Mouse (Mus musculus) hindbrain, embryonic 13.5 days (tissue): ENCODE results near the gene Nrxn3. TPM values are rescaled to one million over a fixed set of nuclear protein-coding genes. Genes with fewer than 3 reads are reported as not detected.
A peak's percentile ranks its signal among the peaks of the same experiment; 100 is the strongest.

Experiments
- ATAC-seq: fragments of 200-750 bp; cut with Nextera tagmentation; 2 replicates; pipeline ENCODE4 v1.8.0; 2017; ENCODE audit warnings: moderate TSS enrichment; ENCODE audit not compliant: low FRiP score
- H3K27ac ChIP-seq: fragments of 300-500 bp; sonication (generic); 2 replicates; pipeline ENCODE4 v1.5.1; 2015; ENCODE audit warnings: inconsistent platforms, mild to moderate bottlenecking, moderate library complexity
- H3K27me3 ChIP-seq: fragments of 300-500 bp; sonication (generic); 2 replicates; pipeline ENCODE4 v1.6.1; 2015; ENCODE audit warnings: mild to moderate bottlenecking, inconsistent platforms
- H3K36me3 ChIP-seq: fragments of 300-500 bp; sonication (generic); 2 replicates; pipeline ENCODE4 v1.6.1; 2015; ENCODE audit warnings: mild to moderate bottlenecking, inconsistent platforms
- H3K4me1 ChIP-seq: fragments of 300-500 bp; sonication (generic); replicated peaks from 2 replicates; pipeline ENCODE4 v1.6.1; 2015; ENCODE audit warnings: inconsistent platforms
- H3K4me2 ChIP-seq: fragments of 300-500 bp; sonication (generic); 2 replicates; pipeline ENCODE4 v1.6.1; 2015; ENCODE audit warnings: inconsistent platforms, mild to moderate bottlenecking, moderate library complexity
- H3K4me3 ChIP-seq: fragments of 300-500 bp; sonication (generic); 2 replicates; pipeline ENCODE4 v1.5.1; 2015; ENCODE audit warnings: mild to moderate bottlenecking, inconsistent platforms
- H3K9ac ChIP-seq: fragments of 300-500 bp; sonication (generic); 2 replicates; pipeline ENCODE4 v1.6.1; 2015; ENCODE audit warnings: mild to moderate bottlenecking, inconsistent platforms
- H3K9me3 ChIP-seq: fragments of 300-500 bp; sonication (generic); 2 replicates; pipeline ENCODE4 v1.6.1; 2016; ENCODE audit warnings: inconsistent platforms
- WGBS: fragments of 180-500 bp; shearing (Covaris S2); methylation state at CpG from one replicate; pipeline ENCODE4 v1.1.7; 2015; 5-methylcytosine and 5-hydroxymethylcytosine counted together
- polyA plus RNA-seq: library from polyadenylated mRNA; unstranded; fragments of >200 nt; fragmentation: Nextera tagmentation; extraction: Ambion mirVana; gene quantifications from 2 replicates; pipeline ENCODE4 v1.2.1, GENCODE M21; 2015

The Nrxn3 gene
- polyA plus RNA-seq, 1 experiment from 2014 or later, result 92.1 TPM

DNA sequence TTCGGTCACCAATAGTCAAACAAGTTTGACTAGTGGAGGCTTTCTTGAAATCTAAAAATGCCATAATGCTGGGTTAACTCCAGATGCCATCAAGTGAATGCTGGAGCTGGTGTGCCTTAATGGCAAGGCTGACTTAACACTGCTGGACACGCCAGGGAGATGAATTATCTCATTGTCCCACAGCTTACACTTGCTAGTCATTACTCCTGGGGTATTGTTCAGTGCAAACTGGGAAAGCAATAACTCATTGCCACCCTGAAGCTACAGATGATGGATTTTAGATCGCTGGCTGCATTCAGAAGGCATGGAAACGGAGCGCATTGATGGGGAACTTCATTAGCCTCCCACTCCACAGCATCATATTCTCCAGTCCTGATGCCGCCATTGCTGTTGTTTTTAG is 1263.5 kb downstream of the Nrxn3 start:
- H3K27ac ChIP-seq, result peak overlapping the region; percentile 71
- WGBS, result 49% methylated on average over 6 of the region's 6 CpGs
- 0 out of 2 replicates have a peak, but pooled peaks have one; percentile 65 for ATAC-seq

GRCm38 (mm10) chr12:89993273-89993672 is 1270.6 kb downstream of the Nrxn3 start:
- H3K27me3 ChIP-seq, result no peaks in the 10 kb centered on the region
- no peak overlapping the region for H3K4me3 ChIP-seq
- H3K36me3 ChIP-seq, result no peaks in the 10 kb centered on the region
- H3K9ac ChIP-seq, result no peak overlapping the region
- H3K9me3 ChIP-seq, result no peaks in the 10 kb centered on the region
- no peaks in the 10 kb centered on the region for H3K4me1 ChIP-seq
- H3K27ac ChIP-seq, result no peak overlapping the region
- WGBS, result 77% methylated on average over 5 of the region's 5 CpGs
- ATAC-seq, result no peak
- no peak overlapping the region for H3K4me2 ChIP-seq

More for the DNA sequence above, 1263.5 kb downstream of the Nrxn3 start:
- Histone ChIP-seq H3K4me3 (no peak overlapping the region), H3K4me1 (peaks cover 21% of the 10 kb centered on the region), H3K9ac (no peak overlapping the region), H3K27me3 (no peaks in the 10 kb centered on the region), H3K36me3 (no peaks in the 10 kb centered on the region), H3K9me3 (no peaks in the 10 kb centered on the region), H3K4me2 (no peak overlapping the region)

DNA sequence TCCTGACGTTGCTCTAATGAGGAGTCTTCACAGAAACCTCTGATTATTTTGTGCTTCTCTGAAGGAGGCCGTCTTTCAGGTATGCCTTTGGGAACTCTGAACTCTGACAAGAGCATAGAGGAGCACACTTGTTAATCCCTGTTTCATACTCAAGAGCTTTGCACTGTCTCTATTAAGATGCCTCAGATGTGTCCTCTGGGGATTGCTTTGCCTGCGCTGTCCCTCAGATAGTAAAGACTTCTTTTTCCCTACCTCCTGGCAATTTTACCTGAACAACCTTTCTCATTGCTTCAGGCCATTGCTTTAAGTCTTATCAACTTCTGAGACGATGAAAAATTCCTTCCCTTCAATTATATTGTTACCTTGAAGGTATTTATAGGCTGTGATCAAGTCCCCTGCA is 1272.7 kb downstream of the Nrxn3 start:
- Histone ChIP-seq H3K27me3 (no peaks in the 10 kb centered on the region), H3K36me3 (no peaks in the 10 kb centered on the region), H3K4me1 (no peaks in the 10 kb centered on the region), H3K4me2 (no peak overlapping the region), H3K9me3 (no peaks in the 10 kb centered on the region), H3K4me3 (no peak overlapping the region), H3K9ac (no peak overlapping the region), H3K27ac (no peak overlapping the region)
- ATAC-seq, result no peak
- WGBS, result 76% methylated on average over 4 of the region's 4 CpGs

- Histone ChIP-seq H3K4me3 (no peak overlapping the region), H3K36me3 (no peaks in the 10 kb centered on the region), H3K9me3 (no peaks in the 10 kb centered on the region), H3K4me1 (no peaks in the 10 kb centered on the region), H3K9ac (no peak overlapping the region), H3K4me2 (no peak overlapping the region), H3K27ac (no peak overlapping the region), H3K27me3 (no peaks in the 10 kb centered on the region)
- no peak for ATAC-seq
- WGBS, result 88% methylated on average over 2 of the region's 2 CpGs
Measured at GRCm38 (mm10) chr12:90010280-90010679, 1287.6 kb downstream of the Nrxn3 start.

GRCm38 (mm10) chr12:90013958-90014357 is 1291.3 kb downstream of the Nrxn3 start:
- 28% methylated on average over 2 of the region's 2 CpGs for WGBS
- no peaks in the 10 kb centered on the region for H3K4me1 ChIP-seq
- no peaks in the 10 kb centered on the region for H3K36me3 ChIP-seq
- H3K27me3 ChIP-seq, result no peaks in the 10 kb centered on the region
- H3K9me3 ChIP-seq, result no peaks in the 10 kb centered on the region
- no peak overlapping the region for H3K4me2 ChIP-seq
- no peak for ATAC-seq
- H3K9ac ChIP-seq, result no peak overlapping the region
- no peak overlapping the region for H3K27ac ChIP-seq
- no peak overlapping the region for H3K4me3 ChIP-seq

DNA sequence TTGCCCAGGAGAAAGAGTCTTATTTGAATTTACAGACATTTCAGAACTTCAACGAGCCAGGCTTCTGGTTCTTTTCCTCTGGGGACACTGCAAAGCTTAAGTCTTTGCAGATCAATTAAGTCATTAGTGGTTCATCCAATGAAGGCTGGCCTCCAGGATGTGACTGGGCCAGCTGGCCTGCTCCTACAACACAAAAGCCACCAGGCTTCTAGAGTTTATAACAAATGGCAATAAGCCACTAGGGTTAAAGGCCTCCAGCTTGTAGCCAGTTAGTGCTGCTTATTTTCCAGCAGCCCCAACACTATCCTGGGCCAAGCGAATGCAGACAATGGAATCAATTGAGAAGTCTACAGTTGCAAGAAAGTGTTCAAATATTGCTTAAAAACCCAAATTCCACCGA is 1304.3 kb downstream of the Nrxn3 start:
- no peak overlapping the region for H3K4me2 ChIP-seq
- H3K27me3 ChIP-seq, result no peaks in the 10 kb centered on the region
- H3K9ac ChIP-seq, result no peak overlapping the region
- H3K27ac ChIP-seq, result no peak overlapping the region
- H3K36me3 ChIP-seq, result no peaks in the 10 kb centered on the region
- no peak for ATAC-seq
- H3K4me3 ChIP-seq, result no peak overlapping the region
- 47% methylated on average over 3 of the region's 3 CpGs for WGBS
- H3K4me1 ChIP-seq, result peaks cover 4% of the 10 kb centered on the region; the same call in 1 of the 2 replicates
- H3K9me3 ChIP-seq, result no peaks in the 10 kb centered on the region

- Histone ChIP-seq H3K27ac (no peak overlapping the region), H3K4me2 (no peak overlapping the region), H3K9ac (no peak overlapping the region), H3K9me3 (no peaks in the 10 kb centered on the region), H3K4me3 (no peak overlapping the region), H3K36me3 (no peaks in the 10 kb centered on the region), H3K4me1 (0 out of 2 replicates have a peak, but pooled peaks cover 5% of the 10 kb centered on the region), H3K27me3 (no peaks in the 10 kb centered on the region)
- ATAC-seq, result no peak
- WGBS, result 50% methylated on average over 1 of the region's 1 CpGs
Measured at GRCm38 (mm10) chr12:90041038-90041437, 1318.4 kb downstream of the Nrxn3 start.

DNA sequence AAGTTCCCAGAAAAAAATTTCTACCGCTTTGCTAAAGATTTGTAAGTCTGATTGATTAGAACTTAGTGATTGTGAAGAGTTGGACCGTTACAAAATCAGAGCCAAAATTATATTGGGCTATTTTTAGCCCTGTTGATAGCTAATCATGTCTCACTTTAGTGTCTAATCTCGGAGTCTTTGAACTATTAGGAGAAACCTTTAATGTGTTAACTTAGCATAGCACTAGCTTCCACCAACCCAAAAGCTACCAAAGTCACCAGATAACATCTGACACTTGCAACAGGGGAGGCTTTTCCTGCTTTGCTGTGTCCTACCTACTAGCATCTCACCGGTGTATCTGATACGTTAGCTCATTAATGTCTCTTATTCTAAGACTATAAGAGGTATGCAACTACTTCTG is 1333.6 kb downstream of the Nrxn3 start:
- H3K4me3 ChIP-seq, result no peak overlapping the region
- H3K27me3 ChIP-seq, result no peaks in the 10 kb centered on the region
- H3K4me2 ChIP-seq, result no peak overlapping the region
- H3K9me3 ChIP-seq, result no peaks in the 10 kb centered on the region
- no peak overlapping the region for H3K27ac ChIP-seq
- no peaks in the 10 kb centered on the region for H3K36me3 ChIP-seq
- no peak overlapping the region for H3K9ac ChIP-seq
- WGBS, result 97% methylated on average over 5 of the region's 5 CpGs
- 0 out of 2 replicates have a peak, but pooled peaks cover 2% of the 10 kb centered on the region for H3K4me1 ChIP-seq
- no peak for ATAC-seq

DNA sequence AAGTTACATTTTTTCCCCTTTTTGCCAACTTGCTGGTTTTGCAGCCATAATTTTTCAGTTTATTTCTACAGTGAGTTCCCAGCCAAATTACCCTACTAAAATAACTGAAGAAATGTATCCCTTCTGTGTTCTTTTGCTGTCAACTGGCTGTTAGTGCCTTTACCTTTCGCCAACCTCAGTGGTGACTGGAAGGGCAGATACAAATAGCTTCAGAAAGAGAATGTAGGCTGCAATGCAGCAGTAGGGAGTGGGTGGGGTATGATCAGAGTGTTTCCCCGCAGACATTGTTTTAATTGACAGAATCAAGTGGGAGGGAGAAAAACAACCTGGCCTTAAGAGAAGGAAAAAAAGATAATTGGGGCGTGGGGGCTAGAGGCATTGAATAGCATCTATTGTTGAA is 1337.1 kb downstream of the Nrxn3 start:
- H3K4me3 ChIP-seq, result no peak overlapping the region
- no peak overlapping the region for H3K4me2 ChIP-seq
- H3K36me3 ChIP-seq, result no peaks in the 10 kb centered on the region
- no peaks in the 10 kb centered on the region for H3K27me3 ChIP-seq
- no peak overlapping the region for H3K9ac ChIP-seq
- no peaks in the 10 kb centered on the region for H3K9me3 ChIP-seq
- H3K27ac ChIP-seq, result no peak overlapping the region
- ATAC-seq, result no peak
- 76% methylated on average over 3 of the region's 3 CpGs for WGBS
- 0 out of 2 replicates have a peak, but pooled peaks cover 6% of the 10 kb centered on the region for H3K4me1 ChIP-seq

DNA sequence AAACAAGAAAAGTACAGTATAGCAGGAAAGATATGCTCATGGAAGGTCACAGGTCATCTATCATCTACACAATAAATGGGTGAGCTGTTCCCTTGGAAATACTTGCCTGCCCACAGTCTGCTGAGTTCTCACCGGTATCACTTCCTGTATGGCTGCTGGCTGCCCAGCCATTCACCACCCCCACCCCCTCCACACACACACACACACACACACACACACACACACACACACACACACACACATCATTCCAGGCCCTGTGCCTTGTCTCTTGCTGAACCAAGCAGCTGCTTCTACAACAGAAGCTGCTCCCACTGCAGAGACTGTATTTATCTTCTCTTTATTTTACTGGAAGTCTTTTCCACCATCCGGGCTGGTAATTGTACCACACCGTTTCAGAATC is 1338.6 kb downstream of the Nrxn3 start:
- no peak overlapping the region for H3K4me2 ChIP-seq
- H3K4me3 ChIP-seq, result no peak overlapping the region
- H3K4me1 ChIP-seq, result 0 out of 2 replicates have a peak, but pooled peaks cover 6% of the 10 kb centered on the region
- no peaks in the 10 kb centered on the region for H3K36me3 ChIP-seq
- H3K9me3 ChIP-seq, result no peaks in the 10 kb centered on the region
- peak overlapping the region; percentile 14; the same call in 1 of the 2 replicates for H3K27ac ChIP-seq
- H3K9ac ChIP-seq, result no peak overlapping the region
- 44% methylated on average over 3 of the region's 3 CpGs for WGBS
- H3K27me3 ChIP-seq, result no peaks in the 10 kb centered on the region
- ATAC-seq, result 0 out of 2 replicates have a peak, but pooled peaks have one; percentile 24

DNA sequence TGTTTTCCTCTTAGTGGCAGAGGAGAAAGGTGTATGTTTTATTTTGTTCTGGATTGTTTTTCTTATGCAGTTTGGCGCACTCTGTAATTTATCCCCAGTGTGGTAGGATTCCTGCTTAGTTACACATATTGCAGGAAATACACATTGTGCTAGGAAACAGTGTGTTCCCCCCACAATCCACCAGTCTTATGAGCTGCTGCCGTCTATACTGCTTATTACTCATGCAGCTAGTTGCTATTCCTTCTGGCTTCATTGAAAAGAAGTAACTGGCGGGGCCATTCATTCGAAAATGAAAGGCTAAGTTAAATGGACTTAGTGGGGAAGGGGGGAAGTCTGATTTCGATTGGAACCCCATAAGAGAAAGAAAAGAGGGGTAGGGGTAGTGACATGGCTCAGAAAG is 1339.5 kb downstream of the Nrxn3 start:
- WGBS, result 41% methylated on average over 5 of the region's 5 CpGs
- no peak for ATAC-seq
- Histone ChIP-seq H3K36me3 (no peaks in the 10 kb centered on the region), H3K4me1 (0 out of 2 replicates have a peak, but pooled peaks cover 6% of the 10 kb centered on the region), H3K27me3 (no peaks in the 10 kb centered on the region), H3K9ac (no peak overlapping the region), H3K4me2 (no peak overlapping the region), H3K9me3 (no peaks in the 10 kb centered on the region), H3K27ac (no peak overlapping the region), H3K4me3 (no peak overlapping the region)

GRCm38 (mm10) chr12:90063443-90063842 is 1340.8 kb downstream of the Nrxn3 start:
- WGBS, result 61% methylated on average over 2 of the region's 2 CpGs
- H3K27ac ChIP-seq, result no peak overlapping the region
- H3K36me3 ChIP-seq, result no peaks in the 10 kb centered on the region
- no peak overlapping the region for H3K9ac ChIP-seq
- no peak overlapping the region for H3K4me3 ChIP-seq
- no peaks in the 10 kb centered on the region for H3K27me3 ChIP-seq
- H3K4me1 ChIP-seq, result 0 out of 2 replicates have a peak, but pooled peaks cover 6% of the 10 kb centered on the region
- no peaks in the 10 kb centered on the region for H3K9me3 ChIP-seq
- H3K4me2 ChIP-seq, result no peak overlapping the region
- no peak for ATAC-seq

DNA sequence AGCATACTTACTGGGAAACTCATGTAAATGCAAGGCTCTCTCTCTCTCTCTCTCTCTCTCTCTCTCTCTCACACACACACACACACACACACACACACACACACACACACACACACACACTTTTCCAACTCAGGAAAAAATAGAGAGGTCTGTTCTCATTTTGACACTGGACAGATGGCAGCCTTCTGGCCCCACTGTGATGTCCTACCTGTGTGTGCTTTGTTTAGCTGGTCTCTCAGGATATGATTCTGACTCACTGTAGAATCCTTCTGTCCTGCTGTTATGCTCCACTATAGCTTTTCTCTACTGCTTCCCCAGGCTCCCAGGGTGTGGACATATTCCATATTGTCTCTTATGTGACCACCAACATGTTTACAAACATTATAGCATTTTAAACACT is 1363.2 kb downstream of the Nrxn3 start:
- Histone ChIP-seq H3K4me1 (no peaks in the 10 kb centered on the region), H3K4me3 (no peak overlapping the region), H3K27ac (no peak overlapping the region), H3K4me2 (no peak overlapping the region), H3K9ac (no peak overlapping the region), H3K9me3 (no peaks in the 10 kb centered on the region), H3K27me3 (no peaks in the 10 kb centered on the region), H3K36me3 (no peaks in the 10 kb centered on the region)
- ATAC-seq, result no peak
